Mouse (Mus musculus) intestine, embryonic 14.5 days (tissue): ENCODE results near the gene Duoxa1. TPM values are rescaled to one million over a fixed set of nuclear protein-coding genes. Genes with fewer than 3 reads are reported as not detected.
"Not testable (repeated sequence)": the region's sequence is repeated elsewhere in the genome, so short reads cannot be mapped to it uniquely, and the experiment has no call there.

Experiments used
- ATAC-seq: fragments of 200-750 bp; cut with Nextera tagmentation; replicated peaks from 2 replicates; pipeline ENCODE4 v1.8.0; 2017; ENCODE audit warnings: low read depth, moderate number of reproducible peaks, moderate TSS enrichment, moderate library complexity; ENCODE audit not compliant: low FRiP score, low TSS enrichment
- DNase-seq: peaks from one replicate; pipeline ENCODE4 v3.0.0-alpha.2; 2018; ENCODE audit warnings: low spot score
- H3K27ac ChIP-seq: fragments of 300-500 bp; sonication (generic); 2 replicates; pipeline ENCODE4 v1.5.1; 2014; ENCODE audit warnings: low read depth, mild to moderate bottlenecking, control low read depth
- H3K27me3 ChIP-seq: fragments of 300-500 bp; sonication (generic); replicated peaks from 2 replicates; pipeline ENCODE4 v1.6.1; 2014; ENCODE audit warnings: low read length, control low read depth; ENCODE audit not compliant: control insufficient read depth, insufficient read depth
- H3K36me3 ChIP-seq: fragments of 300-500 bp; sonication (generic); 2 replicates; pipeline ENCODE4 v1.6.1; 2014; ENCODE audit warnings: low read length, control low read depth; ENCODE audit not compliant: control insufficient read depth, insufficient read depth
- H3K4me1 ChIP-seq: fragments of 300-500 bp; sonication (generic); replicated peaks from 2 replicates; pipeline ENCODE4 v1.6.1; 2014; ENCODE audit warnings: low read length, control low read depth, mixed read lengths; ENCODE audit not compliant: control insufficient read depth, insufficient read depth
- H3K4me2 ChIP-seq: fragments of 300-500 bp; sonication (generic); 2 replicates; pipeline ENCODE4 v1.6.1; 2014; ENCODE audit warnings: low read length
- H3K4me3 ChIP-seq: fragments of 300-500 bp; sonication (generic); 2 replicates; pipeline ENCODE4 v1.5.1; 2014; ENCODE audit warnings: low read depth, low read length, control low read depth, mixed read lengths
- H3K9ac ChIP-seq: fragments of 300-500 bp; sonication (generic); 2 replicates; pipeline ENCODE4 v1.6.1; 2014; ENCODE audit warnings: mild to moderate bottlenecking, low read length
- H3K9me3 ChIP-seq: fragments of 300-500 bp; sonication (generic); 2 replicates; pipeline ENCODE4 v1.6.1; 2016; ENCODE audit warnings: low read length, control low read depth; ENCODE audit not compliant: control insufficient read depth
- WGBS: fragments of 180-500 bp; shearing (Covaris S2); extraction: QIAGEN DNeasy Blood & Tissue Kit; methylation state at CpG from one replicate; pipeline ENCODE4 v1.1.7; 2014; 5-methylcytosine and 5-hydroxymethylcytosine counted together
- polyA plus RNA-seq: library from polyadenylated mRNA; unstranded; fragments of >200 nt; fragmentation: Nextera tagmentation; extraction: Ambion mirVana; gene quantifications from 2 replicates; pipeline ENCODE4 v1.2.1, GENCODE M21; 2014

The Duoxa1 gene
- polyA plus RNA-seq, 1 experiment from 2014 or later, result not detected

- Histone ChIP-seq H3K27ac (no peak overlapping the region), H3K4me2 (no peak overlapping the region), H3K9ac (no peak overlapping the region), H3K9me3 (no peaks in the 10 kb centered on the region), H3K4me1 (peaks cover 8% of the 10 kb centered on the region), H3K27me3 (no peaks in the 10 kb centered on the region), H3K4me3 (no peak overlapping the region), H3K36me3 (peaks cover 37% of the 10 kb centered on the region; the same call in 1 of the 2 replicates)
- WGBS, result 81% methylated on average over 8 of the region's 8 CpGs
- no peak for ATAC-seq
- no peak for DNase-seq
Measured at GRCm38 (mm10) chr2:122353765-122354164, 40.2 kb upstream of the Duoxa1 start.

- Histone ChIP-seq H3K9me3 (no peaks in the 10 kb centered on the region), H3K36me3 (peaks cover 37% of the 10 kb centered on the region; the same call in 1 of the 2 replicates), H3K4me2 (no peak overlapping the region), H3K4me1 (peaks cover 10% of the 10 kb centered on the region), H3K4me3 (no peak overlapping the region), H3K27ac (no peak overlapping the region), H3K9ac (no peak overlapping the region), H3K27me3 (no peaks in the 10 kb centered on the region)
- no peak for DNase-seq
- 67% methylated on average over 6 of the region's 6 CpGs for WGBS
- ATAC-seq, result no peak
Measured at GRCm38 (mm10) chr2:122352992-122353391, 39.5 kb upstream of the Duoxa1 start.

GRCm38 (mm10) chr2:122351931-122352329 is 38.4 kb upstream of the Duoxa1 start:
- H3K4me2 ChIP-seq, result no peak overlapping the region
- H3K27me3 ChIP-seq, result no peaks in the 10 kb centered on the region
- no peak overlapping the region; the same call in 1 of the 2 replicates for H3K27ac ChIP-seq
- peaks cover 33% of the 10 kb centered on the region; the same call in 1 of the 2 replicates for H3K36me3 ChIP-seq
- H3K9ac ChIP-seq, result no peak overlapping the region
- no peak for DNase-seq
- peaks cover 14% of the 10 kb centered on the region for H3K4me1 ChIP-seq
- no peaks in the 10 kb centered on the region for H3K9me3 ChIP-seq
- ATAC-seq, result no peak
- 74% methylated on average over 4 of the region's 4 CpGs for WGBS
- H3K4me3 ChIP-seq, result no peak overlapping the region

- peaks cover 30% of the 10 kb centered on the region; the same call in 1 of the 2 replicates for H3K36me3 ChIP-seq
- no peaks in the 10 kb centered on the region for H3K27me3 ChIP-seq
- ATAC-seq, result no peak
- no peak overlapping the region for H3K4me3 ChIP-seq
- no peak overlapping the region for H3K9ac ChIP-seq
- no peak overlapping the region; the same call in 1 of the 2 replicates for H3K27ac ChIP-seq
- WGBS, result 73% methylated on average over 5 of the region's 5 CpGs
- no peaks in the 10 kb centered on the region for H3K9me3 ChIP-seq
- no peak overlapping the region for H3K4me2 ChIP-seq
- H3K4me1 ChIP-seq, result peaks cover 14% of the 10 kb centered on the region
- DNase-seq, result no peak
Measured at GRCm38 (mm10) chr2:122351156-122351930, 37.8 kb upstream of the Duoxa1 start.

- ATAC-seq (peak; percentile 33), DNase-seq (no peak)
- peak overlapping the region; percentile 94 for H3K27ac ChIP-seq
- H3K36me3 ChIP-seq, result peaks cover 18% of the 10 kb centered on the region; the same call in 1 of the 2 replicates
- H3K4me2 ChIP-seq, result peak overlapping the region; percentile 81
- peaks cover 14% of the 10 kb centered on the region for H3K4me1 ChIP-seq
- WGBS, result 12% methylated on average over 14 of the region's 14 CpGs
- H3K9ac ChIP-seq, result peak overlapping the region; percentile 64
- H3K9me3 ChIP-seq, result no peaks in the 10 kb centered on the region
- peak overlapping the region; percentile 52 for H3K4me3 ChIP-seq
- H3K27me3 ChIP-seq, result no peaks in the 10 kb centered on the region
Measured at GRCm38 (mm10) chr2:122349136-122349785, 35.7 kb upstream of the Duoxa1 start.

GRCm38 (mm10) chr2:122348531-122349131 is 35.1 kb upstream of the Duoxa1 start:
- DNase-seq (peak; percentile 95), ATAC-seq (peak; percentile 87)
- Histone ChIP-seq H3K4me2 (peak overlapping the region; percentile 81), H3K4me3 (peak overlapping the region; percentile 52), H3K27me3 (no peaks in the 10 kb centered on the region), H3K4me1 (peaks cover 14% of the 10 kb centered on the region), H3K36me3 (peaks cover 14% of the 10 kb centered on the region; the same call in 1 of the 2 replicates), H3K9me3 (no peaks in the 10 kb centered on the region), H3K9ac (peak overlapping the region; percentile 64), H3K27ac (peak overlapping the region; percentile 94)
- WGBS, result 0% methylated on average over 55 of the region's 63 CpGs

GRCm38 (mm10) chr2:122347257-122347656 is 33.7 kb upstream of the Duoxa1 start:
- no peaks in the 10 kb centered on the region for H3K9me3 ChIP-seq
- WGBS, result 88% methylated on average over 3 of the region's 3 CpGs
- H3K36me3 ChIP-seq, result 0 out of 2 replicates have a peak, but pooled peaks cover 8% of the 10 kb centered on the region
- ATAC-seq, result no peak
- no peaks in the 10 kb centered on the region for H3K27me3 ChIP-seq
- DNase-seq, result no peak
- no peak overlapping the region for H3K27ac ChIP-seq
- peaks cover 14% of the 10 kb centered on the region for H3K4me1 ChIP-seq
- H3K4me3 ChIP-seq, result no peak overlapping the region
- H3K9ac ChIP-seq, result no peak overlapping the region
- H3K4me2 ChIP-seq, result no peak overlapping the region

GRCm38 (mm10) chr2:122346164-122346563 is 32.6 kb upstream of the Duoxa1 start:
- H3K27ac ChIP-seq, H3K27me3 ChIP-seq: not testable (repeated sequence)
- 86% methylated on average over 6 of the region's 6 CpGs for WGBS

More at GRCm38 (mm10) chr2:122346164-122346563, 32.6 kb upstream of the Duoxa1 start:
- not testable (repeated sequence) for H3K4me3 ChIP-seq, ATAC-seq, H3K36me3 ChIP-seq, H3K9ac ChIP-seq, H3K9me3 ChIP-seq, H3K4me2 ChIP-seq, DNase-seq
- H3K4me1 ChIP-seq, result peaks cover 14% of the 10 kb centered on the region
